Mouse (Mus musculus): ENCODE data around the gene Lyrm7.

The Lyrm7 gene

GRCm38 (mm10) chr11:54844959-54845358, 15.8 kb downstream of the Lyrm7 start:
- DNase-seq = no peak

- no peak for DNase-seq
Measured at GRCm38 (mm10) chr11:54844424-54844823, 16.3 kb downstream of the Lyrm7 start.

- no peak for DNase-seq
Measured at GRCm38 (mm10) chr11:54840891-54841290, 19.8 kb downstream of the Lyrm7 start.

GRCm38 (mm10) chr11:54839696-54840095, 21.0 kb downstream of the Lyrm7 start:
- no peak for DNase-seq

- peak; percentile 39 for DNase-seq
Measured at GRCm38 (mm10) chr11:54836106-54836505, 24.6 kb downstream of the Lyrm7 start.

- DNase-seq = no peak
Measured at GRCm38 (mm10) chr11:54834596-54834995, 26.1 kb downstream of the Lyrm7 start.

GRCm38 (mm10) chr11:54833833-54834232, 26.9 kb downstream of the Lyrm7 start:
- no peak for DNase-seq

- no peak for DNase-seq
Measured at GRCm38 (mm10) chr11:54826819-54827218, 33.9 kb downstream of the Lyrm7 start.

- DNase-seq = no peak
Measured at GRCm38 (mm10) chr11:54825774-54826173, 34.9 kb downstream of the Lyrm7 start.

GRCm38 (mm10) chr11:54823467-54823866, 37.2 kb downstream of the Lyrm7 start:
- no peak for DNase-seq

- DNase-seq = no peak
Measured at GRCm38 (mm10) chr11:54819489-54819888, 41.2 kb downstream of the Lyrm7 start.

- DNase-seq = no peak
Measured at GRCm38 (mm10) chr11:54817449-54817848, 43.3 kb downstream of the Lyrm7 start.

- DNase-seq = no peak
Measured at GRCm38 (mm10) chr11:54815659-54816058, 45.1 kb downstream of the Lyrm7 start.

- no peak for DNase-seq
Measured at GRCm38 (mm10) chr11:54812812-54813516, 47.8 kb downstream of the Lyrm7 start.

GRCm38 (mm10) chr11:54812314-54812713, 48.4 kb downstream of the Lyrm7 start:
- no peak for DNase-seq

GRCm38 (mm10) chr11:54811054-54811453, 49.7 kb downstream of the Lyrm7 start:
- no peak for DNase-seq

GRCm38 (mm10) chr11:54809582-54809981, 51.1 kb downstream of the Lyrm7 start:
- DNase-seq = no peak

- DNase-seq = no peak
Measured at GRCm38 (mm10) chr11:54808177-54808576, 52.5 kb downstream of the Lyrm7 start.

GRCm38 (mm10) chr11:54807669-54808068, 53.0 kb downstream of the Lyrm7 start:
- no peak for DNase-seq

GRCm38 (mm10) chr11:54806891-54807290, 53.8 kb downstream of the Lyrm7 start:
- DNase-seq = no peak

- no peak for DNase-seq
Measured at GRCm38 (mm10) chr11:54805196-54805595, 55.5 kb downstream of the Lyrm7 start.

GRCm38 (mm10) chr11:54802621-54803020, 58.1 kb downstream of the Lyrm7 start:
- no peak for DNase-seq

GRCm38 (mm10) chr11:54801791-54802558, 58.7 kb downstream of the Lyrm7 start:
- no peak for DNase-seq

GRCm38 (mm10) chr11:54796551-54796950, 64.2 kb downstream of the Lyrm7 start:
- no peak for DNase-seq
